ENCODE assay signal across 15 mouse cellular contexts in genomic region chr4:7596116-7596515, GRCm38 (mm10).
A peak's percentile ranks its signal among the peaks of the same experiment; 100 is the strongest.
DNase-seq lines count a peak whose midpoint lies in the region; ATAC-seq lines count a peak whose summit lies in the region.
"Had no signal": no experiment of that assay in that cellular context is flagged by ENCODE, and none has a peak within 500 bp of the region (broad histone marks: within the 10 kb centered on the region; RNA-seq: fewer than 3 reads in every experiment).

No protein-coding gene starts in this region.

- no peak for DNase-seq in frontal cortex, postnatal 25 days (ENCODE audit: low spot score in 2 of 2)
- peak; percentile 63 for DNase-seq in right cerebral cortex, adult 18-20 months
- DNase-seq in right cerebral cortex, postnatal 14 days: no peak
- DNase-seq in left cerebral cortex, adult 9 months (ENCODE audit: low spot score in 2 of 2): peak; percentile 73 to 76
- peak; percentile 88 for DNase-seq in telencephalon, adult 2 months (ENCODE audit: low read depth, low spot score)
- DNase-seq in hindbrain, embryonic 10.5 days (ENCODE audit: low spot score): no peak
- no peak for DNase-seq in urinary bladder, postnatal 4 days (ENCODE audit: low spot score in 2 of 2)
- DNase-seq: B cell, adult 2 months; cerebellum, adult 2 months; kidney, adult 8-10 months; spleen, adult 18-20 months had no signal

- no peaks in the 10 kb centered on the region for H3K27me3 ChIP-seq in hindbrain, embryonic 10.5 days (ENCODE audit: insufficient read depth, poor library complexity, severe bottlenecking)

- WGBS in hindbrain, embryonic 10.5 days: 83% methylated on average over 4 of the region's 4 CpGs

- no peak overlapping the region for H3K27ac ChIP-seq in hindbrain, embryonic 10.5 days
- H3K27ac ChIP-seq: heart, embryonic 10.5 days; liver, embryonic 14.5 days; macrophage had no signal

- H3K4me1 ChIP-seq in hindbrain, embryonic 10.5 days (replicated peaks): no peaks in the 10 kb centered on the region
- H3K4me1 ChIP-seq: heart, embryonic 10.5 days had no signal

- H3K36me3 ChIP-seq in hindbrain, embryonic 10.5 days: no peaks in the 10 kb centered on the region
- H3K36me3 ChIP-seq: heart, embryonic 10.5 days had no signal

- peak; percentile 93 for ATAC-seq in frontal cortex, adult (ENCODE audit: low TSS enrichment)

- H3K9me3 ChIP-seq in hindbrain, embryonic 10.5 days: no peaks in the 10 kb centered on the region
- H3K9me3 ChIP-seq: heart, embryonic 10.5 days had no signal

- no peak overlapping the region for H3K4me3 ChIP-seq in hindbrain, embryonic 10.5 days
- H3K4me3 ChIP-seq: heart, embryonic 10.5 days had no signal

Comparison
In these comparisons a context has a peak if more than half of its experiments do, and no peak if none do; other contexts are left out.
1. DNase-seq: peak in right cerebral cortex, adult 18-20 months (single experiment), left cerebral cortex, adult 9 months (2 of 2) and telencephalon, adult 2 months (single experiment); none in frontal cortex, postnatal 25 days (0 of 2), right cerebral cortex, postnatal 14 days (single experiment), hindbrain, embryonic 10.5 days (single experiment) and urinary bladder, postnatal 4 days (0 of 2).